Mouse (Mus musculus): ENCODE measurements around the gene Pip4p1. TPM values are rescaled to one million over a fixed set of nuclear protein-coding genes. Genes with fewer than 3 reads are reported as not detected.
"Not testable (repeated sequence)": the region's sequence is repeated elsewhere in the genome, so short reads cannot be mapped to it uniquely, and the experiment has no call there.

Pip4p1 gene
- polyA plus RNA-seq, 1 experiment from 2014 or later = 93.1 TPM

DNA sequence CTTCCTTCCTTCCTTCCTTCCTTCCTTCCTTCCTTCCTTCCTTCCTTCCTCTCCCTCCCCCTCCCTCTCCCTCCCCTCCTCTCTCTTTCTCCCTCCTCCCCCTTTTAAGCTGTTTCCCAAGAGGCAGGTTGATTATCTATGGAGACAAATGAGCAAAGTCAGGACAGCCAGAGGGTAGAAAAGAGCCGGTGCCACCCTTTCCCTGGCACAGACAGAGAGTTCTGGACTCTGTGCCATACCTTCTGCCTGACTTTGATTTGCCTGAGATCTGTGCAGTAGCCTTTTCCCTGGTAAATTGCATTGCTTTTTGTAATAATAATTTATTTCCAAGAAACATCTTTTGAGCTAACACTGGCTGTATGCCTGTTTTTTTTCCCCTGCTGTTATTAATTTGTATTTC, 38.4 kb upstream of the Pip4p1 start:
- no peaks in the 10 kb centered on the region for H3K9me3 ChIP-seq (ENCODE audit: control insufficient read depth, low read length)
- H3K9ac ChIP-seq = no peak overlapping the region
- no peaks in the 10 kb centered on the region for H3K27me3 ChIP-seq (ENCODE audit: control insufficient read depth, insufficient read depth, low read length)
- DNase-seq (ENCODE audit: low spot score) (no peak), ATAC-seq (ENCODE audit: low FRiP score) (no peak)
- no peaks in the 10 kb centered on the region for H3K36me3 ChIP-seq (replicated peaks; ENCODE audit: control insufficient read depth, insufficient read depth)
- 4% methylated on average over 1 of the region's 1 CpGs for WGBS
- H3K4me1 ChIP-seq (replicated peaks; ENCODE audit: control insufficient read depth, insufficient read depth, low read length) = 0 out of 2 replicates have a peak, but pooled peaks cover 5% of the 10 kb centered on the region
- peak overlapping the region; percentile 24; the same call in 1 of the 2 replicates for H3K4me2 ChIP-seq (replicated peaks)
- H3K4me3 ChIP-seq (replicated peaks; ENCODE audit: low read length) = no peak overlapping the region
- H3K27ac ChIP-seq = 0 out of 2 replicates have a peak overlapping the region, but pooled peaks have one; percentile 7

DNA sequence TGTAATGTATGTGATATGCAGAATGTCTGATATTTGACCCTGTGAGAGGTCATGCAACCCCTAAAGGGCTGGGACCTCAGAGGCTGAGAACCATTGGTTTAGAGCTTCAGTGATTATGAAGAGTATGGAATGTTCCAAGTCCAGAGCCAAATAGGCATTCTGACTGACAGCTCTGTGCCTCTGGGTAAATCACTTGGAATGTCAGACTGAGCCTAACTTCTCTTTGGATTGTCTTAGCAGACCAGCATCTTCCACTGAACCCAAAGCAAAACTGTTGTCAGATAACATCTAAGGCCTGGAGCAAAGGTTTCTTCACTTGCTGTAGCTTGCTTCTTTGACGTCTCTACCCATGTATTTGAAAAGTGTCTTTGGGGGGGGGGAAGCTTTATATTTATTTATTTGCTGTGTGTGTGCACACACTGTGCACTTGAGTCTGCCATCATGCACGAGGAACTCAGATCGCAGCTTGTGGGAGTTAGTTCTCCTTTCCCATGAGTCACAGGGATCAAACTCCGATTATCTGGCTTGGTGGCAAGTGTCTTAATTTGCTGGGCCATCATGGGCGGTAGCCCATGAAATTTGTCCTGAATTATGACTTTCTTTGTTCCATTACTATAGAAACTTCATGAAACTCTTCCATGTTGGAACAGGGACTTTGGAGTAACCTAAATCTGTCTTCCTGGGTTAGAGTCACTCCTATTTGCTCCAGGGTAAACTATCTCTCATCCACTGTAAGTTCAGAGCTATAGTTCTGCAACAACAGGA, 37.7 kb upstream of the Pip4p1 start:
- H3K9me3 ChIP-seq (ENCODE audit: control insufficient read depth, low read length) = no peaks in the 10 kb centered on the region
- H3K4me2 ChIP-seq (replicated peaks) = no peak overlapping the region
- 0 out of 2 replicates have a peak, but pooled peaks cover 5% of the 10 kb centered on the region for H3K4me1 ChIP-seq (replicated peaks; ENCODE audit: control insufficient read depth, insufficient read depth, low read length)
- ATAC-seq (ENCODE audit: low FRiP score) (no peak), DNase-seq (ENCODE audit: low spot score) (no peak)
- H3K4me3 ChIP-seq (replicated peaks; ENCODE audit: low read length) = no peak overlapping the region
- H3K27ac ChIP-seq = no peak overlapping the region
- WGBS = 78% methylated on average over 5 of the region's 5 CpGs
- H3K9ac ChIP-seq = no peak overlapping the region
- H3K36me3 ChIP-seq (replicated peaks; ENCODE audit: control insufficient read depth, insufficient read depth) = no peaks in the 10 kb centered on the region
- H3K27me3 ChIP-seq (ENCODE audit: control insufficient read depth, insufficient read depth, low read length) = no peaks in the 10 kb centered on the region

DNA sequence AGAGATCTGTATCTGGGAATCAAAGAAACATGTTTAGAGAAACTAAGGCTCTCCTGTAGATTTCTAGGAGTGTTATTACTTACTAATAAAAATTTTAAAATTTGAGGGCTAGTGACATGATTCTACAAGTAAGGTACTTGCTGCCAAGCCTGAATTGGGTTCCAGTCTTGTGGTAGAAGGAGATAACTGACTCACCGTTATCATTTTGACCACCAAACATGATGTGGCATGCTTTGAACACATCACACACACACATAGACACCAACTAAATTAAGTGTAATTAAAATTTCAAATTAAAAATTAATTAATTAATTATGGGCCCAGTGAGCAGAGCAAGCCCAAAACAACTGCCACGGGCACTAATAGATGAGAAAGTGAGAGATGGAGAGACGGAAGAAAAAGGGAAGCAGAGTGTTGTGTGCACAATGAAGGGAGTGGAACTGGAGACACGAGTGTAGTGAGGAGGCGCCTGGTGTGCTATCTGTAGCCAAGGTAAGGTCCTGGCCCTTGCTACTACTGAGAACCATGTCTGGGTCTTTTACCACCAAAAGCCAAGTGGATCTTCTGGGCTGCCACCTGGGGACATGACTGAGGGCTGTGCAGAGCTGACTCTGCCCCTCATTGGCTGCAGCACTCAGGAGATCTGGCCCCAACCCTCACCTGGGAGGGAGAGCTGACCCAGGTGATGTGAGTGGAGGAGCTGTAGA, 27.8 kb upstream of the Pip4p1 start:
- H3K4me2 ChIP-seq (replicated peaks); H3K4me3 ChIP-seq (replicated peaks; ENCODE audit: low read length); H3K27me3 ChIP-seq (ENCODE audit: control insufficient read depth, insufficient read depth, low read length); H3K4me1 ChIP-seq (replicated peaks; ENCODE audit: control insufficient read depth, insufficient read depth, low read length); H3K27ac ChIP-seq; H3K9me3 ChIP-seq (ENCODE audit: control insufficient read depth, low read length); DNase-seq (ENCODE audit: low spot score); ATAC-seq (ENCODE audit: low FRiP score); H3K36me3 ChIP-seq (replicated peaks; ENCODE audit: control insufficient read depth, insufficient read depth); H3K9ac ChIP-seq: not testable (repeated sequence)
- WGBS = 88% methylated on average over 5 of the region's 5 CpGs

DNA sequence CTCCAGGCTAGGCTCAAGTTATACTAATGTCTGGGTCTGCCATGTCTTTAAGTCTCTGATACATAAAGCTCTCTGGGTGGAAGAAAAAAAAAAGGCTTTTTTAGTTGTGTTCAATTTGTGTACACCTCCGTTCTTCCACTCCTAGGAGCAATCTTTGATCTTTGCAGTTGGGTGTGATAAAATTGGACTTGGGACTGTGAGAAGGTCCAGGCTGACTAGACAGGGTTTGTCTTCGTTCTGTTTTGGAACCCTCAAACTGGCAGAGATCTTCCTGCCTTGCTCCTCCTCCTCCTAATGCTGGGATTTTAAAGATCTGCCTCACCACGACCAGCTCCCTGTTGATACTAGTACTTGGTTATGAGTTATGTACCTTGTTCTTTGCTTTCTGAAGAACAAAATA, 26.5 kb upstream of the Pip4p1 start:
- H3K27ac ChIP-seq; H3K4me3 ChIP-seq (replicated peaks; ENCODE audit: low read length); H3K27me3 ChIP-seq (ENCODE audit: control insufficient read depth, insufficient read depth, low read length); H3K4me1 ChIP-seq (replicated peaks; ENCODE audit: control insufficient read depth, insufficient read depth, low read length); ATAC-seq (ENCODE audit: low FRiP score); H3K36me3 ChIP-seq (replicated peaks; ENCODE audit: control insufficient read depth, insufficient read depth); H3K9ac ChIP-seq; H3K4me2 ChIP-seq (replicated peaks); H3K9me3 ChIP-seq (ENCODE audit: control insufficient read depth, low read length); DNase-seq (ENCODE audit: low spot score): not testable (repeated sequence)
- 90% methylated on average over 3 of the region's 3 CpGs for WGBS

DNA sequence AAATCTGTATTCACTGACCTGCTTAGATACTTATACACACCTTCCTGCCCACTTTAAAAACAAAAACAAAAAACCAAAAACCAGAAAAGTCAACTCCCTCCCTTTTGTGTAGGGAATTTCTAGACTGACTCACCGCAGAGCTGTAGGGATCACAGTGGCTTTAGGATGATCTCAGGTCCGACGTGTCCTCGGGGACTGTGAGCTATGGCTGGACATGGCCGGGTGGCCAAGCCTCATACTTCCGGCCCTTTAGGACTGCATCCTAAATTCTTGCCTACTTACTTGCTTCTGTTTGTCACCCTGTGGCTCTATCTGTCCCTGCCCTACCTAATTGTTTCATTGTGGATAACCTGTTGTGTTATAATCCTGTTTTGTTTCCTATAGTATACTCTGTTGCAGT, 26.1 kb upstream of the Pip4p1 start:
- 87% methylated on average over 6 of the region's 6 CpGs for WGBS
- not testable (repeated sequence) for H3K27ac ChIP-seq; H3K36me3 ChIP-seq (replicated peaks; ENCODE audit: control insufficient read depth, insufficient read depth); ATAC-seq (ENCODE audit: low FRiP score); H3K9ac ChIP-seq; H3K4me1 ChIP-seq (replicated peaks; ENCODE audit: control insufficient read depth, insufficient read depth, low read length); H3K9me3 ChIP-seq (ENCODE audit: control insufficient read depth, low read length); H3K27me3 ChIP-seq (ENCODE audit: control insufficient read depth, insufficient read depth, low read length); H3K4me3 ChIP-seq (replicated peaks; ENCODE audit: low read length); DNase-seq (ENCODE audit: low spot score)
- H3K4me2 ChIP-seq (replicated peaks) = peak overlapping the region; percentile 35

DNA sequence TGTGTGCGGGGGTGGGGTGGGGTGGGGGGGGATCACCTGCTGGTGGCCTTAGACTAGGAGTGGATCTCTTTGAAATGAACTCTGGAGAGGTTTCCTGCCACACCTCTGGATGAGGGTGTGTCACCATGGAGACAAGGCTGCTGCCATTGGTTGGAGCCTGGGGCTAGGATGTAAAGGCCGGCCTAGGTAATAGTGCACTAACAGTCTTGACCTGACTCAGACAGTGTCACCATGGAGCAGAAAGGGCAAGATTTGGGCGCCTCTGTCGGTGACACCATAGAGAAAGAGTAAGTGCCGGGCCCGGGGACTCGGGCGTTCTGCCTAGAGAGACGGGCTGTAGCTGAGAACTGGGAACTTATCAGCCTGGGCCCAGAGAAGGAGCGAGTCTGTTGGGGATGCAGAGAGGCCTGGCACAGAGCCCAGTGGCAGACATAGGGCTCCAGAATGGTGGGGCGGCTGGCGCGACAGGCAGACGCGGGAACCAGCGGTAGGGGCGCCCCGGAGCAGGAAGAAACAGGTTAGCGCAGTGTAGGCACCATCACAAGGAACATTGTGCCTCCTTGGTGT, 25.4 kb upstream of the Pip4p1 start, which contains the start of gene Pnp2:
Gene Pnp2 (plus strand): TSS at position 51 of the 567 bp plus-strand sequence.
- H3K9ac ChIP-seq; H3K27ac ChIP-seq; H3K4me1 ChIP-seq (replicated peaks; ENCODE audit: control insufficient read depth, insufficient read depth, low read length); H3K9me3 ChIP-seq (ENCODE audit: control insufficient read depth, low read length); H3K36me3 ChIP-seq (replicated peaks; ENCODE audit: control insufficient read depth, insufficient read depth); DNase-seq (ENCODE audit: low spot score); H3K27me3 ChIP-seq (ENCODE audit: control insufficient read depth, insufficient read depth, low read length); H3K4me3 ChIP-seq (replicated peaks; ENCODE audit: low read length): not testable (repeated sequence)
- WGBS = 5% methylated on average over 19 of the region's 19 CpGs
- peak; percentile 91 for ATAC-seq (ENCODE audit: low FRiP score)
- H3K4me2 ChIP-seq (replicated peaks) = peak within 1 kb of the TSS; percentile 35

DNA sequence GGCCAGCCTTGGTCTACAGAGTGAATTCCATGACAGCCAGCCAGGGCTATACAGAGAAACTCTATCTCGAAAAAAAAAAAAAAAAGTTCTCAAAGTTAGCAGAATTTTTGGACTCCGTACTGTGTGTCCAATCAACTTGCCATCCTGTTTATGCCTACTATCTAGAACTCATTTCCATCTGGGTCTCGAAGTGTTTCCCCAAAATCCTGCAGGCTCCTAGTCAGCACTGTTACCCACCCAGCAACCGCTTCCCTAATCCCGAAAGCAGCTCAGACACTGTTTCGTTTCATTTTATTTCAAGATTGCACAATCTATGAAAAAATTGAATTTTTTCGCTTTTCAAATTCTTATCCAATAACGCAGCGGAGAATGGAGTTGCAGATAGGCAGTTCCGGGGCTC, 24.8 kb upstream of the Pip4p1 start:
- Histone ChIP-seq H3K27me3 (ENCODE audit: control insufficient read depth, insufficient read depth, low read length) (no peaks in the 10 kb centered on the region), H3K4me3 (replicated peaks; ENCODE audit: low read length) (no peak overlapping the region), H3K4me2 (replicated peaks) (no peak overlapping the region), H3K9me3 (ENCODE audit: control insufficient read depth, low read length) (no peaks in the 10 kb centered on the region), H3K27ac (no peak overlapping the region), H3K9ac (no peak overlapping the region), H3K4me1 (replicated peaks; ENCODE audit: control insufficient read depth, insufficient read depth, low read length) (no peaks in the 10 kb centered on the region), H3K36me3 (replicated peaks; ENCODE audit: control insufficient read depth, insufficient read depth) (peaks cover 7% of the 10 kb centered on the region)
- 93% methylated on average over 10 of the region's 10 CpGs for WGBS
- ATAC-seq (ENCODE audit: low FRiP score) (no peak), DNase-seq (ENCODE audit: low spot score) (no peak)

DNA sequence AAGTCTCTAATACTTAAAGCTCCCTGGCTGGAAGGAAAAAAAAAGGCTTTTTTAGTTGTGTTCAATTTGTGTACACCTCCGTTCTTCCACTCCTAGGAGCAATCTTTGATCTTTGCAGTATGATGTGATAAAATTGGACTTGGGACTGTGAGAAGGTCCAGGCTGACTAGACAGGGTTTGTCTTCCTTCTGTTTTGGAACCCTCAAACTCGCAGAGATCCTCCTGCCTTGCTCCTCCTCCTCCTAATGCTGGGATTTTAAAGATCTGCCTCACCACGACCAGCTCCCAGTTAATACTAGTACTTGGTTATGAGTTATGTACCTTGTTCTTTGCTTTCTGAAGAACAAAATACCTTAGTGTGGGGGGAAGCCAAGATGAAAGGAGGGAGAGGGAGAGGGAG, 14.9 kb upstream of the Pip4p1 start:
- H3K4me1 ChIP-seq (replicated peaks; ENCODE audit: control insufficient read depth, insufficient read depth, low read length); H3K9me3 ChIP-seq (ENCODE audit: control insufficient read depth, low read length); H3K27ac ChIP-seq; DNase-seq (ENCODE audit: low spot score); ATAC-seq (ENCODE audit: low FRiP score); H3K36me3 ChIP-seq (replicated peaks; ENCODE audit: control insufficient read depth, insufficient read depth); H3K27me3 ChIP-seq (ENCODE audit: control insufficient read depth, insufficient read depth, low read length): not testable (repeated sequence)
- Histone ChIP-seq H3K4me2 (replicated peaks) (peak overlapping the region; percentile 62), H3K4me3 (replicated peaks; ENCODE audit: low read length) (peak overlapping the region; percentile 43), H3K9ac (peak overlapping the region; percentile 60)
- WGBS = 37% methylated on average over 3 of the region's 3 CpGs

DNA sequence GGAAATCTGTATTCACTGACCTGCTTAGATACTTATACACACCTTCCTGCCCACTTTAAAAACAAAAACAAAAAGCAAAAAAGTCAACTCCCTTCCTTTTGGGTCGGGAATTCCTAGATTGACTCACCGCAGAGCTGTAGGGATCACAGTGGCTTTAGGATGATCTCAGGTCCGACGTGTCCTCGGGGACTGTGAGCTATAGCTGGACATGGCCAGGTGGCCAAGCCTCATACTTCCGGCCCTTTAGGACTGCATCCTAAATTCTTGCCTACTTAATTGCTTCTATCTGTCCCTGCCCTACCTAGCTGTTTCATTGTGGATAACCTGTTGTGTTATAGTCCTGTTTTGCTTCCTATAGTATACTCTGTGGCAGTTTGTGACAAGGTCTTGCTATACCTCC, 14.4 kb upstream of the Pip4p1 start:
- 7% methylated on average over 6 of the region's 6 CpGs for WGBS
- H3K9ac ChIP-seq = peak overlapping the region; percentile 60
- not testable (repeated sequence) for H3K36me3 ChIP-seq (replicated peaks; ENCODE audit: control insufficient read depth, insufficient read depth); ATAC-seq (ENCODE audit: low FRiP score); H3K9me3 ChIP-seq (ENCODE audit: control insufficient read depth, low read length); DNase-seq (ENCODE audit: low spot score); H3K4me1 ChIP-seq (replicated peaks; ENCODE audit: control insufficient read depth, insufficient read depth, low read length); H3K27me3 ChIP-seq (ENCODE audit: control insufficient read depth, insufficient read depth, low read length)
- peak overlapping the region; percentile 43 for H3K4me3 ChIP-seq (replicated peaks; ENCODE audit: low read length)
- peak overlapping the region; percentile 82 for H3K27ac ChIP-seq
- peak overlapping the region; percentile 62 for H3K4me2 ChIP-seq (replicated peaks)
